Mouse (Mus musculus) c-Kit-positive CD71-negative TER-119-negative erythroid progenitor cells, embryonic 14.5 days (primary cell): ENCODE data around the gene Anln.
"Not testable (repeated sequence)": the region's sequence is repeated elsewhere in the genome, so short reads cannot be mapped to it uniquely, and the experiment has no call there.

Experiments used
- DNase-seq: peaks from one replicate; pipeline ENCODE4 v3.0.0-alpha.2; 2013; ENCODE audit warnings: low read depth

Gene Anln

GRCm38 (mm10) chr9:22389021-22389476, at the start of gene Anln:
TSS of gene Anln (minus strand) at chr9:22389188.
- peak; percentile 80 for DNase-seq

GRCm38 (mm10) chr9:22434101-22434500, 45.1 kb upstream of the Anln start:
- no peak for DNase-seq

GRCm38 (mm10) chr9:22433221-22433620, 44.2 kb upstream of the Anln start:
- no peak for DNase-seq

- no peak for DNase-seq
These were observed 41.4 kb upstream of the Anln start for GRCm38 (mm10) chr9:22430315-22430840.

GRCm38 (mm10) chr9:22429533-22430241, 40.7 kb upstream of the Anln start:
- DNase-seq = no peak

- DNase-seq = no peak
These were observed 39.9 kb upstream of the Anln start for GRCm38 (mm10) chr9:22428666-22429410.

- DNase-seq = no peak
These were observed 39.2 kb upstream of the Anln start for GRCm38 (mm10) chr9:22428028-22428665.

GRCm38 (mm10) chr9:22424719-22425118, 35.7 kb upstream of the Anln start:
- DNase-seq = no peak

GRCm38 (mm10) chr9:22424196-22424595, 35.2 kb upstream of the Anln start:
- no peak for DNase-seq

GRCm38 (mm10) chr9:22423507-22423906, 34.5 kb upstream of the Anln start:
- DNase-seq = no peak

- no peak for DNase-seq
These were observed 33.6 kb upstream of the Anln start for GRCm38 (mm10) chr9:22422559-22422958.

GRCm38 (mm10) chr9:22420491-22420890, 31.5 kb upstream of the Anln start:
- DNase-seq = no peak

- DNase-seq = no peak
These were observed 30.9 kb upstream of the Anln start for GRCm38 (mm10) chr9:22419877-22420276.

GRCm38 (mm10) chr9:22417547-22417946, 28.6 kb upstream of the Anln start:
- DNase-seq = no peak

GRCm38 (mm10) chr9:22416187-22416586, 27.2 kb upstream of the Anln start:
- DNase-seq = no peak

- peak; percentile 94 for DNase-seq
These were observed 22.2 kb upstream of the Anln start, which contains the start of gene 9530077C05Rik for GRCm38 (mm10) chr9:22411002-22411857. TSS of gene 9530077C05Rik (plus strand) at chr9:22411513.

GRCm38 (mm10) chr9:22409501-22409900, 20.5 kb upstream of the Anln start:
- no peak for DNase-seq

GRCm38 (mm10) chr9:22408344-22408743, 19.4 kb upstream of the Anln start:
- DNase-seq = not testable (repeated sequence)

- not testable (repeated sequence) for DNase-seq
These were observed 18.6 kb upstream of the Anln start for GRCm38 (mm10) chr9:22407633-22408032.

- no peak for DNase-seq
These were observed 16.4 kb upstream of the Anln start for GRCm38 (mm10) chr9:22405414-22405813.

- not testable (repeated sequence) for DNase-seq
These were observed 14.5 kb upstream of the Anln start for GRCm38 (mm10) chr9:22403501-22403900.

GRCm38 (mm10) chr9:22402976-22403375, 14.0 kb upstream of the Anln start:
- no peak for DNase-seq
